Mouse (Mus musculus): Measurements from ENCODE around the gene Cald1.

DNA sequence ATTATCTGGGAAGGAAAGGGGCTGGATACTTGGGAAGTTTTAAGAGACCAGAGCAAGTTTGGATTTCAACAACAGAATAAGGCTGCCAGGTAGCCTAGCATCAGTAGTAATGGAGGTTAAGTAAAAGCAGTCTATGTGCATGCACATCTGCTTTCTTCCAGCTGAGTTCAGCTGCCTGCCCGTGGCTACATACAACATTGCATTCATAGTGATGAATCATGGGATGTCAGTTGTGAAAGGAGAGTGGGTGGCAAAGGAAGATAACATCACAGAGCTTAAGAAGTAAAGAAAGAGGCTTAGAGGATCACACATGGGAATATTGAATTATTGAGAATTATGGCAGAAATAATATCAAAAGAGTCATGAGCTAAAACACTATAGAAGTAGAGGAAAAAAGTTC, 29.8 kb downstream of the Cald1 start:
- TF ChIP-seq CTCF (IDR thresholded peaks at IDR 0.05; ENCODE audit: low read depth, low read length) (no peak), POLR2A (IDR thresholded peaks at IDR 0.05; ENCODE audit: extremely low read depth, insufficient read depth, low read length) (no peak)
